Mouse (Mus musculus) megakaryocyte, embryonic 14.5 days (primary cell): ENCODE data around the gene Fbxo10.

ENCODE experiments used
- FLI1 ChIP-seq: IDR thresholded peaks from 2 replicates; pipeline ENCODE4 v1.6.1; 2012; ENCODE audit warnings: low read length, inconsistent platforms, mixed read lengths
- GATA1 ChIP-seq: IDR thresholded peaks from 3 replicates; pipeline ENCODE4 v1.6.1; 2012; ENCODE audit warnings: mixed read lengths, low read length, inconsistent platforms, borderline replicate concordance

DNA sequence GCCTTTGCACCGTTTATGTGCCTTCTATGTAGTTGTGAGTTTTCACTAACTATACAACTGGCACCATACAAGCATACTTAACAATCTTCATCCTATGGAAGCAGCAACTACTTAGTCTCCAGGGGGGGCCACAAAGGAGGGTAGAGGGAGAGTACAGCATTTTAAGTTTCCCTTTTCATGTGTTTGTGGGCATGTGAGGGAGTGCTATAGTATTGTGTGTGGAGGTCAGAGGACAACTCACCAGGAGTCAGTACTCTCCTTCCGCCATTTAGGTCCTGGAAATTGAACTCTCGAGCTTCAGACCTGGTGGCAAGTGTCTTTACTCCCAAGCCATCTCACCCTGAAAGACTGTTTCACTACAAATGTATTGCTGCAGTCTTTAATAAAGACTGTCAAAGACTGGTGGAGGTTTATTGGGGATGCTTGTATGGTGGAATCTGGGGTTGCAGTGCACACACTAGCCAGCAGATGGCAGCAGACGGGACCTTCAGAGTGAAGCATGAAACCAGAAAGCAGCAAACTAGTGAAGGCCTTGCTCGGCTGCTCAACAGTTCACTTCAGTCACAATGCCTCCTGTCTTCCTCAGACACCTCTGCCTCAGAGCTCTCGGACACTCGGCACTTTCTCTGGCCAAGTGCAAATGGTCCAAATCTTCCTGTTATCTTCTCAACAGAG lies 12.9 kb upstream of the Fbxo10 start:
- TF ChIP-seq GATA1 (no peak), FLI1 (no peak)
